20 mouse cellular contexts compared by ENCODE assay signal in the genomic region with DNA sequence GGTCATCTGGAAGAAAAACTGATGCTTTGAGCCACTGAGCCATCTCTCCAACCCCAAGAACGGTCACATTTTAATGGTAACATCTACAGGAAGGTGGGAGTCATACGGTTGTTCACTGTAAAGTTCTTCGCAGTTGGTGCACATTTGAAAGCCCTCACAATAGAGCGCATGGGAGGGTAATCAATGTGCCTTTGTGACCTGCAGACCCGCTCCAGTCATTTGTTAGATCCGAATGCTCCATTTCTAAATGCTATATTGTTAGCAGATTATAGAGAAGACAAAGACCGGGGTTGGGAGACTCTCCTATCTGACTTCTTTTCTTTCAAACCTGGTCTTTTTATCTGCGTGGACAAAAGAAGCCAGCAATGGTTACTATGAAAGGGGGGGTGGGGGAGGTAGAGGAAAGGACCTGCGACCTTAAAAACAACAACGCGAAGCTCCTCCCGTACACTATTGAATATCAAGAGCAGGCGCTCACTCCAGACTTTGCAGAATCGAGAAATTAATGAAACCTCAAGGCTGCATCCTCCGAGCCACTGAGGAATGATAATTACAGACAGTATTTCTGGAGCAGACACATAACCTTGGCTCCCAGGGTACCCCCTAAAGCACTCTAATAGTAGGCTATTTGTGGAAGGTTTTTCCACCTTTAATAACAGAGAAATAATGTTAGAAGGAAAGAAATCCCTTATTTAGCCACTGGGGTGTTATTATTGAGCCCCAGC.
DNase-seq lines count a peak whose midpoint lies in the region; ATAC-seq and TF ChIP-seq lines count a peak whose summit lies in the region.
"Had no signal": no experiment of that assay in that cellular context is flagged by ENCODE, and none has a peak within 500 bp of the region (broad histone marks: within the 10 kb centered on the region; RNA-seq: fewer than 3 reads in every experiment).

No protein-coding gene starts in this region.

- no peak overlapping the region for H3K4me2 ChIP-seq in hindbrain, postnatal 0 days (ENCODE audit: low read depth, low read length)
- 0 out of 2 replicates have a peak overlapping the region, but pooled peaks have one; percentile 7 for H3K4me2 ChIP-seq in hindbrain, embryonic 12.5 days (replicated peaks)
- no peak overlapping the region for H3K4me2 ChIP-seq in midbrain, embryonic 13.5 days (replicated peaks)
- H3K4me2 ChIP-seq: hindbrain, embryonic 15.5 days; liver, embryonic 11.5 days; neural tube, embryonic 12.5 days had no signal

- H3K9ac ChIP-seq in hindbrain, postnatal 0 days (replicated peaks; ENCODE audit: low read length), result no peak overlapping the region
- no peak overlapping the region for H3K9ac ChIP-seq in hindbrain, embryonic 12.5 days
- no peak overlapping the region for H3K9ac ChIP-seq in midbrain, embryonic 13.5 days (replicated peaks)
- H3K9ac ChIP-seq: hindbrain, embryonic 15.5 days; neural tube, embryonic 12.5 days had no signal

- no peak for TF ChIP-seq POLR2A in brain, embryonic 14.5 days (IDR thresholded peaks at IDR 0.05; ENCODE audit: borderline replicate concordance, extremely low read depth, insufficient read depth, insufficient read length, poor library complexity, severe bottlenecking)

- no peaks in the 10 kb centered on the region for H3K36me3 ChIP-seq in hindbrain, embryonic 10.5 days
- no peaks in the 10 kb centered on the region for H3K36me3 ChIP-seq in hindbrain, postnatal 0 days (ENCODE audit: insufficient read depth, low read length)
- H3K36me3 ChIP-seq in hindbrain, embryonic 12.5 days, result no peaks in the 10 kb centered on the region
- no peaks in the 10 kb centered on the region for H3K36me3 ChIP-seq in midbrain, embryonic 13.5 days
- H3K36me3 ChIP-seq: hindbrain, embryonic 15.5 days; neural tube, embryonic 12.5 days had no signal

- H3K27me3 ChIP-seq in hindbrain, embryonic 10.5 days (ENCODE audit: insufficient read depth, poor library complexity, severe bottlenecking), result no peaks in the 10 kb centered on the region
- H3K27me3 ChIP-seq in hindbrain, postnatal 0 days (ENCODE audit: insufficient read depth, low read length), result no peaks in the 10 kb centered on the region
- H3K27me3 ChIP-seq in hindbrain, embryonic 12.5 days, result no peaks in the 10 kb centered on the region
- H3K27me3 ChIP-seq in midbrain, embryonic 13.5 days, result no peaks in the 10 kb centered on the region
- H3K27me3 ChIP-seq: hindbrain, embryonic 15.5 days; neural tube, embryonic 12.5 days had no signal

- DNase-seq in hindbrain, embryonic 10.5 days (ENCODE audit: low spot score), result no peak
- no peak for DNase-seq in hindbrain, postnatal 0 days (ENCODE audit: low spot score)
- peak; percentile 39 for DNase-seq in brain, embryonic 14.5 days (ENCODE audit: low read depth)
- DNase-seq in heart, adult 18-20 months, result no peak
- DNase-seq in cerebellum, postnatal 10 days, result no peak
- no peak for DNase-seq in thymus, postnatal 36 days
- DNase-seq: adrenal gland, postnatal 10 days; cerebellum, adult 11-12 months; cerebellum, postnatal 36 days; gastrocnemius, postnatal 25 days; lung, adult 18-20 months; thymus, postnatal 4 days had no signal

- H3K4me3 ChIP-seq in hindbrain, embryonic 10.5 days, result no peak overlapping the region
- no peak overlapping the region for H3K4me3 ChIP-seq in hindbrain, postnatal 0 days (ENCODE audit: low read length)
- no peak overlapping the region for H3K4me3 ChIP-seq in hindbrain, embryonic 12.5 days
- H3K4me3 ChIP-seq in midbrain, embryonic 13.5 days (replicated peaks), result no peak overlapping the region
- H3K4me3 ChIP-seq: hindbrain, embryonic 15.5 days; neural tube, embryonic 12.5 days had no signal

- no peak for ATAC-seq in hindbrain, postnatal 0 days
- ATAC-seq in hindbrain, embryonic 12.5 days (ENCODE audit: low FRiP score), result no peak
- peak; percentile 40; the same call in 1 of the 2 replicates for ATAC-seq in midbrain, embryonic 13.5 days
- ATAC-seq: activated CD4-positive, CD25-positive, alpha-beta regulatory T cell, adult 4 months; forebrain, embryonic 14.5 days; intestine, postnatal 0 days had no signal

- peaks cover 12% of the 10 kb centered on the region for H3K4me1 ChIP-seq in hindbrain, embryonic 10.5 days (replicated peaks)
- H3K4me1 ChIP-seq in hindbrain, postnatal 0 days (ENCODE audit: insufficient read depth, low read length), result no peaks in the 10 kb centered on the region
- H3K4me1 ChIP-seq in hindbrain, embryonic 12.5 days, result peaks cover 3% of the 10 kb centered on the region; the same call in 1 of the 2 replicates
- H3K4me1 ChIP-seq in midbrain, embryonic 13.5 days (replicated peaks), result peaks cover 13% of the 10 kb centered on the region; the same call in 1 of the 2 replicates

- no peak for TF ChIP-seq CTCF in hindbrain, postnatal 0 days (IDR thresholded peaks at IDR 0.05; ENCODE audit: low read depth)
- TF ChIP-seq CTCF in brain, embryonic 14.5 days (IDR thresholded peaks at IDR 0.05; ENCODE audit: borderline replicate concordance, extremely low read depth, insufficient read depth, insufficient read length), result no peak

- H3K9me3 ChIP-seq in hindbrain, embryonic 10.5 days, result no peaks in the 10 kb centered on the region
- no peaks in the 10 kb centered on the region for H3K9me3 ChIP-seq in hindbrain, postnatal 0 days (ENCODE audit: low read length)
- no peaks in the 10 kb centered on the region for H3K9me3 ChIP-seq in hindbrain, embryonic 12.5 days (replicated peaks)
- H3K9me3 ChIP-seq in midbrain, embryonic 13.5 days, result no peaks in the 10 kb centered on the region
- H3K9me3 ChIP-seq: hindbrain, embryonic 15.5 days; neural tube, embryonic 12.5 days had no signal

- 32% methylated on average over 15 of the region's 15 CpGs for WGBS in hindbrain, embryonic 10.5 days
- 28% methylated on average over 15 of the region's 15 CpGs for WGBS in hindbrain, postnatal 0 days
- 35% methylated on average over 15 of the region's 15 CpGs for WGBS in hindbrain, embryonic 12.5 days
- WGBS in midbrain, embryonic 13.5 days, result 12% methylated on average over 15 of the region's 15 CpGs

- peak overlapping the region; percentile 46 for H3K27ac ChIP-seq in hindbrain, embryonic 10.5 days
- no peak overlapping the region for H3K27ac ChIP-seq in hindbrain, postnatal 0 days
- no peak overlapping the region for H3K27ac ChIP-seq in hindbrain, embryonic 12.5 days
- H3K27ac ChIP-seq in midbrain, embryonic 13.5 days, result no peak overlapping the region
- H3K27ac ChIP-seq: hindbrain, embryonic 15.5 days; neural tube, embryonic 12.5 days had no signal
